Mouse (Mus musculus): Measurements from ENCODE around the gene Olfr1393.

DNA sequence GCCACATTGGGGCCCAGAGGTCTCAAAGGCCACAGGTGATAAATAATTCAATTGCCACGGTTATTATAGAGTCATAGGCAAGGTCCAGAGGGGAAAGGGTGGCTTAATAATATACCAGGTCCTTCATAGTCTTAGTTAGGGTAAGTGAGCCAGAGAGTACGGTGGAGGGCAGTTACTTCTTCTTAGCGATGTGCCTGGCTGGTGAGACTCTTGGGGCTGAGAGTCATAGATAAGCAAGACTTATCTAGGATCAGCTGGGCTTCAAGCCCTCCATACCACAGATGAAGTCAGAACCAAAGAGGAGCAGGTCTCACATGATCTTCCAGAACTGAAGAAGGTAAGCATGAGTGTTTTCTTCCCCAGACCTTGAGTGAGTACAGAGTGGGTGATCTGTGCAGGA is at the start of gene Olfr1393:
- TF ChIP-seq CTCF (IDR thresholded peaks at IDR 0.05; ENCODE audit: control insufficient read depth, insufficient read depth, low read length): no peak
- no peak for TF ChIP-seq POLR2A (IDR thresholded peaks at IDR 0.05; ENCODE audit: borderline replicate concordance, control insufficient read depth, low read depth, low read length)

Measured in bone marrow, adult 2 months (tissue).